Mouse (Mus musculus) cerebellum, adult 18-20 months (tissue): ENCODE results near the gene Naa15.
"Not testable (repeated sequence)": the region's sequence is repeated elsewhere in the genome, so short reads cannot be mapped to it uniquely, and the experiment has no call there.

Experiments used
- DNase-seq, 2 experiments: peaks; one replicate each; pipeline ENCODE4 v3.0.0; 2021

The Naa15 gene

DNA sequence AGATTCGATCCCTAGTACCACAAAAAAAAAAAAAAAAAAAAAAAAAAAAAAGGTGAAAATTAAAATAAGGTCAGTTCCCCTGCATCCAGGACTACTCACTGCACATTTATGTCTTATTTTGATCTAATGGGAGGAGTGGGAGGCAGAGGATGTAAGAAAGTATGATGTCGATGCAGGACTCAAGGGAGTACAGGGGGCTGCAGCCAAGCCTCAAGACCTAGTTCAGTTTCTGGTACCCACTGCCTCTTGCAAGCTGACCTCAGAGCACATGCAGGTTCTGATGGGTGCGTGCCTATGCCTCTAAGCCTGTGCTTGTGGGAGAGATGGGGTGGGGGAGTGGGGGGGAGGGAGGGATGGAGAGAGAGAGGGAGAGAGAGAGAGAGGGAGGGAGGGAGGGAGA, 20.1 kb upstream of the Naa15 start:
- no peak for DNase-seq

DNA sequence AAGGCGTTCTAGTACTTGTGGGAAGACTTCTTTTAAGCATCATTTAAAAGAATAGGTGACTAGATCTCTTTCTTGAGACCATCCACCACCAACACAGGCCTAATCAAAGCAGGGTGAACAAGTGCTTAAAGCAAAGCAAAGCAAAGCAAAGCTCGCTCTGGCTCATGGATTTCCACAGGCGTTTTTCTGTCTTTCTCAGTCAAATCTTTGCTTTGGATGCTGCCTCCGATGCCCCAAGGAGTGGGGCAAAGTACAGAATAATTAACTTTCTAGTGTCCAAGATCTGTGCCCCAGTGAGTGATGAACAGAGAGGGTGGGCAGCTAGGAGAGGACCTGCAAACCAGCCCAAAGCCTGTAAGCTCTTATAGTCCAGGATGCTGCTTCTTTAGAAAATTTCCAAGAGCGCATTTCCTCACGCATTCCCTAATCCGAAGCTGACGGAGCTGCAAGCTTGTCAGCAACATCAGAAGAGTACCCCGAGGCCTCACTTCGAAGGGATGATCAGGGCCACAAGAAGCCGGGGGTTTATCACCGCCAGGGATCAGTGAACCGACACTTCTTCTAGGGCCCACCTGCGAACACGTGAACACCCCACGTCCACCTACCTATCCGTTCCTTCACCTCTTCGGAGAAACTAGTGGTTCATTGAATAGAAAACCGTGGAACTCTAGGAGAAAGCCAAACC, 19.3 kb upstream of the Naa15 start:
- DNase-seq: no peak

DNA sequence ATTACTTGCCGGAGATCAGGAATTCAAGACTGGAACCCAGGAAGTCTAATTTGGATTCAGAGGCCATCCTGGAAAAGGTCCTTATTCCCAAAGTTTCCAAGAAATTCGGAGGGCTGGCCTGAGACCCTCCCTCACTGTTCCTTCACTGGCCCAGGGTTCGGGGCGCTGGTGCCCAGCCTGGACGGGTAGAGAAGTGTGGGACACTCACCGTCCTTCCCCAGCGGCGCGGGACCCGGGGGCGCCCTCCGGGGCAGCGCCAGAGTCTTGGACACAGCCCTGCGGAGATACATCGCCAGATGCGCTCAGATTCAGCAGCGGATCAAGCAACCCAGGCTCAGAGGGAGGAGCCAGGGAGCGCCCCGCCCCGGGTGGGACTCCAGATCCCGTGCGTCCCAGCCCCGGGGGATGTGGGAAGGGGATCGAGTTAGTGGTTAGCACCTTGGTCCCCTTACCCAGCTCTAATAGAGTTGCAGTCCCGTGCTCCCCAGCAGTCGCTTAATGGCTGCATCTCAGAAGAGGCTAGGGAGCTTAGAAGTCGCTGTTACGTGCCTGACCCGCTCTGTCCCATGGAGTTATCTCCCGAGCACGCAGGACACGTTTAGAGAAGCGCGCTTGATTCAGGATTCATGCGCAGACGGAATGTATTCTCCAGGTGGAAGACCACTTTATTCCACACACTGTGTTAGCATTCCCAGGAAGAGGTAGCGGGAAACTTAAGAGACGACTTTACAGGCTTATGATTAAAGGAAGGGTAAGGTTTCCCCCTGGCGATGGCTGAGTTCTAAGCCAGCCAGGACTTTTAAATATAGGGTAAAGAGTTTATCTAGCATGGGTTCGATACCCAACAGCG, 18.5 kb upstream of the Naa15 start, which contains the start of gene Mgarp:
TSS of gene Mgarp (minus strand) at position 520 of the 850 bp plus-strand sequence.
- peak; percentile 26 to 38 for DNase-seq

DNA sequence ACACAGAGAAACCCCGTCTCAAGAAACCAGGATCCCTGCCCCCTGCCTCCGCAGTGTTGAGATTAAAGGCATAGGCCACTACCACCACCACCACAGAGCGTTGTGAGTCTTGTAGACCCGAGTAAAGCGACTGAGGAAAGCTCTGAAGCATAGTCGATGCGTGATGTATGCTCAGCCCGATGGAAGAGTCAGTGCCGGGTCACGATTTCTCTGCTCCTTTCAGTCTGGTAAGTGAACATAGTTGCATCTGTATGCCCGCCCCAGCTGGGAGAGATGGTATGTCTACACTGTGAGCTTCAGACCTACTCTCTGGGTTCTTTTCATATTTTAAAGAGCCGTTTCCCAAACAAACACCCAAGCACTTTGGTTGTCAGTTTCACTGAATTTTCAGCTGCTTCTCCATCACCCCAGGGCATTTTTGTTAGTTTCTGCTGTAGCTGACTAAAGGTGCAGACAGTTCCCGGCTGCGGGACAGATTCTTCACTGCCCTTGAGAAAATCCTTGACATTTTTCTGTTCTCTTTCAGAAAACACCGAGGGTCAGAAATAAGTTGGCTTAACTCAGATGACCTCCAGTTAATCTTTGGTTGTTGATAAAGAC, 17.1 kb upstream of the Naa15 start:
- no peak for DNase-seq

DNA sequence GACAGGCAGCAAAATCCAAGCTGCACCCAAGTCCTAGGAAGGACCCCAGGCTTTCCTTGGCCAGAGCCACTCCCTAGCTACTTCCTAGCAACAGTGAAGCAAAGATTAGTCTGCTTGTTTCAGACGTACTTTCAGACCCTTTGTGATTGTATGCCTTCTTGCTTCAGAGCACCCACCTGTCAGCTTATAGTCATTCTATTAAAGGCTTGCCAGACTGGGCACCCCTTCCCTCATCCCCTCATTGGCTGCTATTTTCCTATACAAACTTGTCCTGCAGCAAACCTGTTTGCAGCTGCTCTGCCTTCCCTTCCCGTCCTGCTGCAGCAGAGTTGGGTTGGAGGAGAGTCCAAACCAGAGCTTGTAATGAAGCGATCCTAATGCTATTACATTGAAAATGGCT, 16.3 kb upstream of the Naa15 start:
- no peak for DNase-seq

DNA sequence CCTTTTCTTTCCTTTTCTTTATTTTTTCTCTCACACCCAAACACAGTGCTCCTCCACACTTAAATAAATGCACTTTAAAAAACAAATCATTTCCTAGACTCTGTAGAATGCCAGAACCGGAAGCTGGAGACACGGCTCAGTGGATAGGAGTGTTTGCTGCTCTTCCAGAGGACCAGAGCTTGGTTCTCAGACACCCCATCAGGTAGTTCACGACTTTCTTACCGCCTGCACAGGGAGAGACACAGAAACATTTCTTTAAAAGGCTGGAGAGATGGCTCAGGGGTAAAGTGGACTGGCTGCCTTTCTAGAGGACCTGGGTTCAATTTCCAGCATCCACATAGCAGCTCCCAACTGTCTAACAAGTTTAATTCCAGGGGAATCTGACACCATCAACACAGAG, 15.4 kb upstream of the Naa15 start:
- DNase-seq: no peak

DNA sequence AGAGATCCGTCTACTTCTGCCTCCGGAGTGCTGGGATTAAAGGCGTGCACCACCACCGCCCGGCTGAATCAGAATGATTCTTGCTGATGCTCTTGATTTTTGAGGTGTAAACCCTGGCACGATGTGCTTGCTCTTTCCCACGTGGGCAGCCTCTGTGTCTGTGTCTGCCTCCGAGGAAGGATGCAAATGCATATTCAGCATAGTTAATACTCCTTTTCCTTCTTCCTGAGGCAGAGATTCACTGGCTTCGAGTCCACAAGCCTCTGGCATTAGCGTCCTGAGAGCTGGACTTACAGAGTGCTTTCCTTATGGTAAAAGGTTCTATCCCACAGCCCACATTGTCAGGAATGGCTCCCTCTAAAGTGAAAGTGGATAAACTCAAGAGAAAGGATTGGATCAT, 14.3 kb upstream of the Naa15 start:
- DNase-seq: no peak

DNA sequence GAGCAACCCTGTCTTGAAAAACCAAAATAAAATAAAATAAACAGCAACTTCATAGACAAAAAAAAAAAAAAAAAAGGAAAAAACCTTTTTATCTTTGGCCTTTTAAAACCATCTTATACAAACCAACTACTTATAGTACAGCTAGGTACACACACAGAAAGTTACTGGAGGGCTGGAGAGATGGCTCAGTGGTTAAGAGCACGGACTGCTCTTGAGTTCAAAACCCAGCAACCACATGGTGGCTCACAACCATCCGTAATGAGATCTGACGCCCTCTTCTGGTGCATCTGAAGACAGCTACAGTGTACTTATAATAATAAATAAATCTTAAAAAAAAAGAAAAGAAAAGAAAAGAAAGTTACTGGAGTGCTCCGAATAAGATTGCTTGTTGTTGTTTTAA, 12.9 kb upstream of the Naa15 start:
- DNase-seq: not testable (repeated sequence)

DNA sequence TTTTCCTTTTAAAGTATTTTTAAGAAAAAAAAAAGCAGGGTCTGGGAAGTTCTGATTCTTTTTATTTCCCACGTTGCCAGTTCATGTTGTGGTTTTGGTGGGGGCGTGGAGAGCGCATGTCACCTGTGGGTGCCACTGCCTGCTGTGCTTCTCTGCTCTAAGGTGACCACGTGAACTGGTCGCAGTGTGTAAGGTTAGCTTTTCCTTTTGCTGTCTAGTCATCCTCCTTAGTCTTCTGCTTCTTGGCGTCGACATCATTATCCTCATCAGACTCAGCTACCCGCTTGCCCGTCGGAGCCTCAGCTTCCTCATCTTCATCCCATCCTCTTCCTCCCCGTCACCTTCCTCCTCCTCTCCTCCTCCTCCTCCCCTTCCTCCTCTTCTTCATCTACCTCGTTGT, 12.3 kb upstream of the Naa15 start:
- DNase-seq: no peak

DNA sequence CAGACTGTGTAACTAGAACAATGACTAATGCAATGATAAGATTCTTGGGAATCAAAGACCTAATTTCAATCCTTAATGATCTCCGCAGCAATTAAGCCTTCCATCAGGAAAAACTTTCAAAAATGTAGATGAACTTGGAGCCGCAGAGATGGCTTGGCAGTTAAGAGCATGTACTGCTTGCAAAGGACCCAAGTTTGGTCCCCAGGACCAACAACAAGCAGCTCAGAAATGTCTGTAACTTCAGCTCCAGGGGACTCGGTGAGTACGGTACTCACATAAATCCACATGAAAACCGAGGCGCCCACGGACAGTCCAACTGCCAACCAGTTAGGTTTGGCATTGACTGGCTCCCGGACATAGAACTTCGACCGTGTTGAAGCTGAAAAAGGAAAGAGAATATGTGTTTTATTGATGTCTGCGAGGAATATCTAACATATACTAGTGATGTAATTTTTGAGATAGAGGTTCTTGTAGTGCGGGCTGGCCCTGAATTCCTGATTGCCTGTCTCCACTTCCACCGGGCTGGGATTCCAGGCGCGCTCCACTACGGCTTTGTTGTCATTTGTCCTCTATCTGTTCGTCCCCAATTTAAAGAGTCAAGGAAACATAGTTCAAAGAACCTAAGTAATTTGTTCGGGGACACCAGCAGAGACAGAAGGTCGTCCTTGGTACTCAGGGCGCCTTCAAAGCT, 6.9 kb upstream of the Naa15 start:
- peak; percentile 17 to 23 for DNase-seq

DNA sequence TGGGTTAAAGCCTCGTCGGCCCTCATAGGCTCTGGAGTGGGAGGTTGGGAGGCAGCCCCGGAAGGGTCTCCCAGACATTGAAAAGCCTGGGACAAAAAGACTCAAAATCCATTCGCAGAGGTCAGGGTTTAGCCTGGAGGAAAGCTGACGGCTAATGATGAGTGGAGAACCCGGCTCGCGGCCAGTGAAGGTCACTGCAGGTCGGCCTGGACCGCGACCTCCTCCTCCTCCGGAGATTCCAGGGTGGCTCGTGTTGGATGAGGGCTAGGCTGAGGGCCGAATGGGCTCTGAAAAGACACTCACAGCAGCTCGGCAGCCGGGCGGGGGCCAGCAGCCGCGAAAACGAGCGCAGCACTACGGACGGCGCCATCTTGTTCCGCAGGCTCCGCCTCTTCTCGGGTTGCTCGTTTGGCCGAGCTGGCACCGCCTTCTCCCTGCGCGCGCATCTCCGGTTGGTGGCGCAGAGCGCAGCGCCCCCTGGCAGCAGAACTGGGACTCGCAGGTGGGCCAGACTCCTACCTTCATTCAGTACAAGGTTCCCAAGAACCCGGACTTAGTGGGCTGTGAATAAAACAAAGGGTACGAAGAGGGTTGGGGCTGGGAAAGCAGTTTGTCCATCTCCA, 6.3 kb upstream of the Naa15 start, which contains the start of gene Ndufc1:
TSS of gene Ndufc1 (minus strand) at position 428 of the 623 bp plus-strand sequence.
- peak; percentile 95 to 100 for DNase-seq

DNA sequence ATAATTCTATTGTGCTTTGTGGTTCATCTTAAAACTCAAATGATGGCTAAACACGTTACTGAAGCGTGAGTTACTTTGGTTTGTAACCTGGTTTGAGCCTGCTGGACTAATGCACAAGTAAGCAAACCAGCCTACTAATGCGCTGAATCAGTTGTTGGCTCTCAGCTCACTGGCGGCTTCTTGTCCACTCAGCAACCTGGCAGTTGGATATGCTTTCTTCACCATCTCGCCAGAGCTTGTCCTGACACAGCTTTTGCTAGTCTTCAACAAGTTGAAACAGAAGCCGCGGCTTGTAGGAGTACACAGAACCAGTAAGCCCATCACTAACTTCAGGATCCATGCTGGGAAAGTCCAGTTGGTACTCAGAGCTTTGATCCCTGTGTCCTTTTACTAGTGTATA, 2.5 kb upstream of the Naa15 start:
- no peak for DNase-seq

DNA sequence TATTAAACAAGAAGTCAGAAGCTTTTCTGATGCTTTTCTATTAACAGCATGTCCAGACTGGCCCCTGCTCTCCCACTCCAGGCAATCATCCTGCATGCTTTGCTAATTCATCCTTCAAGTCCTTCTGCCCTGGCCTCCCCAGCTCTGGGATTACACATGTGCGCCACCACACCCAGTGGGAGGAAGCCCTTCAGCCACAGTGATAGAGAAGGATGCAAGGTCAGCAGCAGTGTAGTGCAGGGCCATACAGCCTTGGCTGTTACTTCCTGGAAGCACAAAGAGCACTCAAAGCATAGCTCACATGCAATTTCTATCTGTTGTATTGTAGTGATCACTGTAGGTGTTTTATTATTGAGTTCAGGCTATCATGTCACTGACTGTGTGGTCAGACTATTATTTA, 1.7 kb upstream of the Naa15 start:
- DNase-seq: no peak

DNA sequence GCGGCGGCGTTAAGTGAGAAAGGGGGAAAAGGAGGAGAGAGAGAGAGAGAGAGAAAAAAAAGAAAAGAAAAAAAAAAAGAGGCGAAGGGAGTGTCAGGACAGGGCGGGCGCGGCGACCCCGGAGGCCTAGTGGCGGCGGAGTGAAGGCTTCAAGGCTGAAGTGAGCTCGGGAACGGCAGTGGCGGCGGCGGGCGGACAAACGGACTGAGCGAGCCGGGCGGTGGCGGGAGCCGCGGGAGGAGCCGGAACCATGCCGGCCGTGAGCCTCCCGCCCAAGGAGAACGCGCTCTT, 1.1 kb downstream of the Naa15 start:
- no peak for DNase-seq

DNA sequence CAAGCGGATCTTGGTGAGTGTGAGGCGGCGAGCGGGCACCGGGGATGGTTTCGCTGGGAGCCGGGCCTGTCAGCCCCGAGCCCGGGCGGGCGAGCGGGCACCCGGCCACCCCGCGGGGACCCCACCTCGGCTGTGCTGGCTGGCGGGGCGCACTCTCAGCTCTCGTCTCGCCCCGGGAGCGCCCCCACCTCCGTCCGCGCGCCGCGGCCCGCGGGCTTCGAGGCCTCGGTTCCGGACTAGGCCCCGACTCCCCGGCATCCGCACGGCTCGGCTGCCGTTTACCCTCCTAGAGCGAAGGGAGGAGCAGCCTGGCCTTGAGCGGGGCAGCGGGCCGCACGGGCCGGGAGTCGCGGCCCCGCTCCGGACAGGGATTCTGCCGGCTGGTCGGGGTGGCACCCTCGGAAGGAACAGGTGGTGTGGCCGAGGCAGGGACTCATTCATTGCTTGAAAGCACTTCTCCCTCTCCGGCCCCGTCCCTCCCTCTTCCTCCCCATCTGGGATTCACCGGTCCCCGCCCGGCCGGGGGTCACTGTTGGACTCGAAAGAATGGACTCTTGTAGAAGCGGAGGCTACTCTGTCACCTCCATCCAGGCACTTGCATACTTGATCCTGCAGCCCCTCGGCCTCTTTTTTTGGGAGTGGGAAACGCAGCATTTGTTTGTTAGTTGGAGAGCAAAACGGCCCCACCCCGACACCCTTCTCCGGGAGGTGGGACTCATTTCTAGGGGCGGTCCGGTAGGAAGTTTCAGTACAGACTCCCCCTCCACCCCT, 1.6 kb downstream of the Naa15 start:
- peak; percentile 43 to 52 for DNase-seq

DNA sequence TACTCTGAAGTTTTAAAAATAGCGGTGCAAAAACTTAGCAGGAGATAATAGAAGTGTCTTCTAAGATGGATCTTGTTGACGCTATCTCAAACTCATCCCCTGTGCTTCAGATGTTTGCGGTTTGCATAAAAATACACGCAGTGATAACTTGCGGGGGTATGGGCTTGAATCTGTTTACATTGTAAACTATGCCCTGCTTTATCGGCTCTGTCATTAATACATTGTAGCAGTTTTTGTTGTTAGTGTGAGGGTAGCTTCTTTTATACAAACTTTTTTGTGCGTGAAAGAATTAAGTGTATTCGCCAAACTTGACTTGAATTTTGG, 2.1 kb downstream of the Naa15 start:
- DNase-seq: no peak

DNA sequence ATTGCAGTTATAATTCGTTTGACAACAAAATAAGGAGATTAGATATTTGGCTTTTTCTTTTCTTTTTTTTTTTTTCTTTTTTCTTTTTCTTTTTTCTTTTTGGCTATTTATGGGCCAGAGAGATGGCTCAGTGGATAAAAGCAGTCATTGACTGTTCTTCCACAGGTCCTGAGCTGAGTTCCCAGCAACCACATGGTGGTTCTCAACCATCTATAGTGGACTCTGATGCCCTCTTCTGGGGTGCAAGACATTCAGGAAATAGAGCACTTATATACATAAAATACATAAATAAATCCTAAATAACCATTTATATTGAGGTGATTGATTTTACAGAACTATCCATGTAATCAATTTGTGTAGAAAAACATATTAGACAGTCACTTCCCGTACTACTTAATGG, 2.5 kb downstream of the Naa15 start:
- no peak for DNase-seq

DNA sequence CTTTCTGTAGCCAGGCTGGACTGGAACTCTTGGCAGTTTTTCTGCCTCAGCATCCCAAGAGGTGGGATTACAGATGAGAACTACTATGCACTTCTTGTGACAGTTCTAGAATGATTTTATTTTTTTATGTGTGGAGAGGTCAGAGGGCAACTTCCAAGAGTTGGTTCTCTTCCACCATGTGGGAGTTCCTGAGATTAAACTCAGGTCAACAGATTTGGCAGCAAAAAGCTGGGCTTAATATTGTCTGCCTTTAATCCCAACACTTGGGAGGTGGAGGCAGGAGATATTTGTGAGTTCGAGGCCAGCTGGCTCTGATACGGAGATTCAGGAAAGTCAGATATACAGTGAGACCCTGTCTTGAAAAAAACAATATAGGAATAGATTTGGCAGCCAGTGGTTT, 3.0 kb downstream of the Naa15 start:
- no peak for DNase-seq

DNA sequence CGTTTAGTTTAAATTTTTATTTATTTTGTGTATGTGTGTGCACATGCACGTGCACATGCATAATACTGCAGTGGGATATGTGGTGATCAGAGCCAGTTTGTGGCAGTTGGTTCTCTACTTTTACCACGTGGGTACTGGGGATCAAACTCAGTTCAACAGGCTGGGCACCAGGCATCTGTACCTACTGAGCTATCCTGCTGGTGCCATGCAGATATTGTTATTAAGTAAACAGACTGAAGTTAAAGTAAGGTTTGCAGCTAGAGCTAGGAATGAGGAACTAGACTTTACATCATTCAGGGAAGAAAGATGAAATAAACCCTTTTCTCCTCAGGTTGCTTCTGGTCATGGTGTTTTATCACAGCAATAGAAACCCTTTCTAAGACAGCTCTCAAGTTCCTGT, 7.0 kb downstream of the Naa15 start:
- DNase-seq: no peak

DNA sequence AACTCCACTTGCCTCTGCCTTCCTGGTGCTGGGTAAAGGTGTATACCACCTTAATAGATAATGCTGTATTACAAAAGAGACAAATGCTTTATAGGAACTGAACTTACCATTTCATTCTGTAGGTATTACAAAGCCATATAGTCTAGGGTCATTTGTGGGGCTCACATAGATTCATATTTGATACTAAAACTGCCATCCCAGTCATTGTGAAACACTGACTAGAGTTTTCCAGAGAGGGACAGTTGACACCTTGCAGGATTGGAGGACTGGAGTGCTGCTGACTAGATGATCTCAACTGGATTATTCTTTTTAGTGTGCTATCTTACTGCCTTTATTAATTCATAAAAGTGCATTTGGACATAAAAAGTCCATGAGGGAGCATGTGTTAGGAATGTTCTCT, 10.4 kb downstream of the Naa15 start:
- no peak for DNase-seq

DNA sequence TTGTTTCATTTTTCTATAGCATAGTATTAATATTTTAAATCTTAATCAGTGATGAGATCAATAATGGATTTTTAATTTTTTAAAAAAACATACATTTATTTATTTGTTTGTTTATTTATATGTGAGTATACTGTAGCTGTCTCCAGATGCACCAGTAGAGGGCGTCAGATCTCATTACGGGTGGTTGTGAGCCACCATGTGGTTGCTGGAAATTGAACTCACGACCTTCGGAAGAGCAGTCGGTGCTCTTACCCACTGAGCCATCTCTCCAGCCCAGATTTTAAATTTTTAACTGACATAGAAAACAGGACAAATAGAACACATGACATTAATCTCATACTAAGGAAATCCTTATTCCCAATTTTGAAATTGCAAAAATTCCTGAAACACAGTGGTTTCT, 19.4 kb downstream of the Naa15 start:
- not testable (repeated sequence) for DNase-seq

DNA sequence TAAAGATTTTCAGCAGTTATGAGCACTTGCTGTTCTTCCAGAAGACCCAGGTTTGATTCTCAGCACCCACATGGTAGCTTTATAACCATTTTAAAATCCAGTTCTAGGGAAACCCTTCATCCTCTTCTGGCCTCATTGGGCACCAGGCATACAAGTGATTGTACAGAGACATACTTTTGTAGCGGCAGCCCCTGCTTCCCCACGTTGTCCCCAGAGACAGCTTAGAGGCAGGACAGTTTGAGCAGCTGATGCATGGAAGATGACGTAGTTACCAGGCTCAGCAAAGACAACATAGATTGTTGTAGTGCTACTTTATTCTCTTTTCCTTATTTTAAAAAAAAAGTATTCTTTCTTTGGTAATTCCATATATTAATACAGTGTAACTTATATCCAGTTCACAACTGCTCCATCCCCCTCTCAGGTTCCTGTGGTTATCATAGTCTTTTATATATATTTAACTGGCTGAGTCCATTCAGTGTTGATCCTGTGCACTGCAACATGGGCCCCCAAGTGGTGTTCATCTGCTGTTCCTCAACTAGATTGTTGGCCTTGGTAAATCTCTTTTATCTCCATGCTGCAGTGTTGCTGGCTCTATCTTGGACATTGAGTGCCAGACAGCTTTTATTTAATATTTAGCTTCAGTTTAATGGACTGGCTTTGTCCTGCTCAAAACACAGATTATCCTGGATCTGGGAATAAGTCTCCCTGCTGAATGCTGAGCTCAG, 20.1 kb downstream of the Naa15 start:
- DNase-seq: no peak
